Mouse (Mus musculus) neural tube, embryonic 12.5 days (tissue): ENCODE results near the gene Psmd7. TPM values are rescaled to one million over a fixed set of nuclear protein-coding genes. Genes with fewer than 3 reads are reported as not detected.
"Not testable (repeated sequence)": the region's sequence is repeated elsewhere in the genome, so short reads cannot be mapped to it uniquely, and the experiment has no call there.

ENCODE experiments used
- ATAC-seq: fragments of 200-750 bp; cut with Nextera tagmentation; 2 replicates; pipeline ENCODE4 v1.8.0; 2017; ENCODE audit warnings: low read depth, mild to moderate bottlenecking, moderate TSS enrichment, moderate library complexity; ENCODE audit not compliant: low FRiP score
- H3K27ac ChIP-seq: fragments of 300-500 bp; sonication (generic); 2 replicates; pipeline ENCODE4 v1.5.1; 2016
- H3K27me3 ChIP-seq: fragments of 300-500 bp; sonication (generic); replicated peaks from 2 replicates; pipeline ENCODE4 v1.6.1; 2016; ENCODE audit warnings: mild to moderate bottlenecking
- H3K36me3 ChIP-seq: fragments of 300-500 bp; sonication (generic); 2 replicates; pipeline ENCODE4 v1.6.1; 2016; ENCODE audit warnings: mild to moderate bottlenecking
- H3K4me1 ChIP-seq: fragments of 300-500 bp; sonication (generic); 2 replicates; pipeline ENCODE4 v1.6.1; 2016
- H3K4me2 ChIP-seq: fragments of 300-500 bp; sonication (generic); replicated peaks from 2 replicates; pipeline ENCODE4 v1.6.1; 2016; ENCODE audit warnings: mild to moderate bottlenecking
- H3K4me3 ChIP-seq: fragments of 300-500 bp; sonication (generic); 2 replicates; pipeline ENCODE4 v1.5.1; 2016
- H3K9ac ChIP-seq: fragments of 300-500 bp; sonication (generic); 2 replicates; pipeline ENCODE4 v1.6.1; 2016; ENCODE audit warnings: mild to moderate bottlenecking
- H3K9me3 ChIP-seq: fragments of 300-500 bp; sonication (generic); 2 replicates; pipeline ENCODE4 v1.6.1; 2016; ENCODE audit warnings: mild to moderate bottlenecking
- WGBS: fragments of 180-500 bp; shearing (Covaris S2); methylation state at CpG from one replicate; pipeline ENCODE4 v1.1.7; 2016; 5-methylcytosine and 5-hydroxymethylcytosine counted together
- polyA plus RNA-seq: library from polyadenylated mRNA; unstranded; fragments of >200 nt; fragmentation: Nextera tagmentation; extraction: Ambion mirVana; gene quantifications from 2 replicates; pipeline ENCODE4 v1.2.1, GENCODE M21; 2016

The Psmd7 gene
- polyA plus RNA-seq = 287 and 293 TPM in 2 replicates

- peak within 1 kb of the TSS; percentile 85 for H3K4me2 ChIP-seq
- 2% methylated on average over 65 of the region's 65 CpGs for WGBS
- H3K4me1 ChIP-seq = peaks cover 14% of the 10 kb centered on the region
- peak within 1 kb of the TSS; percentile 75; the same call in 1 of the 2 replicates for H3K27ac ChIP-seq
- H3K36me3 ChIP-seq = peaks cover 31% of the 10 kb centered on the region
- peak; percentile 95 for ATAC-seq
- peak within 1 kb of the TSS; percentile 90 for H3K9ac ChIP-seq
- H3K4me3 ChIP-seq = peak within 1 kb of the TSS; percentile 96
- no peaks in the 10 kb centered on the region for H3K9me3 ChIP-seq
- no peaks in the 10 kb centered on the region for H3K27me3 ChIP-seq
Measured at GRCm38 (mm10) chr8:107587995-107588780, at the start of gene Psmd7. Gene Psmd7 (minus strand): TSS chr8:107588464.

- Histone ChIP-seq H3K4me2 (no peak overlapping the region), H3K36me3 (no peaks in the 10 kb centered on the region), H3K4me3 (no peak overlapping the region), H3K9ac (no peak overlapping the region), H3K27me3 (no peaks in the 10 kb centered on the region), H3K4me1 (peaks cover 6% of the 10 kb centered on the region; the same call in 1 of the 2 replicates), H3K27ac (no peak overlapping the region), H3K9me3 (no peaks in the 10 kb centered on the region)
- ATAC-seq = no peak
- 95% methylated on average over 2 of the region's 2 CpGs for WGBS
Measured at GRCm38 (mm10) chr8:107633734-107634133, 45.5 kb upstream of the Psmd7 start.

- H3K4me3 ChIP-seq = no peak overlapping the region
- ATAC-seq = no peak
- H3K27ac ChIP-seq = no peak overlapping the region; the same call in 1 of the 2 replicates
- no peak overlapping the region for H3K9ac ChIP-seq
- no peaks in the 10 kb centered on the region for H3K9me3 ChIP-seq
- no peaks in the 10 kb centered on the region for H3K27me3 ChIP-seq
- no peak overlapping the region for H3K4me2 ChIP-seq
- 54% methylated on average over 11 of the region's 11 CpGs for WGBS
- H3K36me3 ChIP-seq = no peaks in the 10 kb centered on the region
- H3K4me1 ChIP-seq = peaks cover 6% of the 10 kb centered on the region; the same call in 1 of the 2 replicates
Measured at GRCm38 (mm10) chr8:107629701-107630100, 41.4 kb upstream of the Psmd7 start.

- WGBS = 69% methylated on average over 8 of the region's 8 CpGs
- H3K4me2 ChIP-seq = no peak overlapping the region
- H3K27me3 ChIP-seq = no peaks in the 10 kb centered on the region
- H3K4me3 ChIP-seq = no peak overlapping the region
- H3K4me1 ChIP-seq = peaks cover 6% of the 10 kb centered on the region; the same call in 1 of the 2 replicates
- ATAC-seq = no peak
- no peak overlapping the region for H3K9ac ChIP-seq
- H3K27ac ChIP-seq = no peak overlapping the region
- no peaks in the 10 kb centered on the region for H3K9me3 ChIP-seq
- no peaks in the 10 kb centered on the region for H3K36me3 ChIP-seq
Measured at GRCm38 (mm10) chr8:107628501-107629149, 40.4 kb upstream of the Psmd7 start.

- no peak for ATAC-seq
- H3K9ac ChIP-seq = no peak overlapping the region
- H3K27ac ChIP-seq = no peak overlapping the region
- H3K9me3 ChIP-seq = no peaks in the 10 kb centered on the region
- no peaks in the 10 kb centered on the region for H3K27me3 ChIP-seq
- no peaks in the 10 kb centered on the region for H3K36me3 ChIP-seq
- H3K4me2 ChIP-seq = no peak overlapping the region
- WGBS = 88% methylated on average over 9 of the region's 9 CpGs
- peaks cover 6% of the 10 kb centered on the region; the same call in 1 of the 2 replicates for H3K4me1 ChIP-seq
- no peak overlapping the region for H3K4me3 ChIP-seq
Measured at GRCm38 (mm10) chr8:107627881-107628280, 39.6 kb upstream of the Psmd7 start.

- H3K27me3 ChIP-seq, H3K4me3 ChIP-seq, H3K9ac ChIP-seq, H3K4me2 ChIP-seq, H3K27ac ChIP-seq, ATAC-seq, H3K36me3 ChIP-seq, H3K4me1 ChIP-seq, H3K9me3 ChIP-seq: not testable (repeated sequence)
Measured at GRCm38 (mm10) chr8:107624301-107624700, 36.0 kb upstream of the Psmd7 start.

- no peak overlapping the region for H3K4me2 ChIP-seq
- no peak overlapping the region for H3K9ac ChIP-seq
- no peak overlapping the region for H3K27ac ChIP-seq
- no peaks in the 10 kb centered on the region for H3K36me3 ChIP-seq
- no peak for ATAC-seq
- H3K27me3 ChIP-seq = no peaks in the 10 kb centered on the region
- whole genome bisulfite sequencing = 92% methylated on average over 10 of the region's 10 CpGs
- no peaks in the 10 kb centered on the region for H3K4me1 ChIP-seq
- no peak overlapping the region for H3K4me3 ChIP-seq
- no peaks in the 10 kb centered on the region for H3K9me3 ChIP-seq
Measured at GRCm38 (mm10) chr8:107621930-107622623, 33.8 kb upstream of the Psmd7 start.

- no peaks in the 10 kb centered on the region for H3K4me1 ChIP-seq
- no peak for ATAC-seq
- H3K4me2 ChIP-seq = no peak overlapping the region
- H3K4me3 ChIP-seq = no peak overlapping the region
- H3K27ac ChIP-seq = no peak overlapping the region
- H3K9me3 ChIP-seq = no peaks in the 10 kb centered on the region
- H3K36me3 ChIP-seq = no peaks in the 10 kb centered on the region
- no peak overlapping the region for H3K9ac ChIP-seq
- no peaks in the 10 kb centered on the region for H3K27me3 ChIP-seq
- WGBS = 64% methylated on average over 3 of the region's 3 CpGs
Measured at GRCm38 (mm10) chr8:107621136-107621535, 32.9 kb upstream of the Psmd7 start.

GRCm38 (mm10) chr8:107618499-107618898, 30.2 kb upstream of the Psmd7 start:
- Histone ChIP-seq H3K27ac (no peak overlapping the region), H3K36me3 (no peaks in the 10 kb centered on the region), H3K9me3 (no peaks in the 10 kb centered on the region), H3K4me1 (no peaks in the 10 kb centered on the region), H3K4me2 (no peak overlapping the region), H3K4me3 (no peak overlapping the region), H3K9ac (no peak overlapping the region), H3K27me3 (no peaks in the 10 kb centered on the region)
- WGBS = 91% methylated on average over 10 of the region's 10 CpGs
- no peak for ATAC-seq

GRCm38 (mm10) chr8:107613411-107613810, 25.1 kb upstream of the Psmd7 start:
- H3K4me1 ChIP-seq = peaks cover 6% of the 10 kb centered on the region; the same call in 1 of the 2 replicates
- no peaks in the 10 kb centered on the region for H3K36me3 ChIP-seq
- H3K9me3 ChIP-seq = no peaks in the 10 kb centered on the region
- WGBS = 93% methylated on average over 6 of the region's 6 CpGs
- no peak overlapping the region for H3K4me3 ChIP-seq
- no peak overlapping the region for H3K9ac ChIP-seq
- no peak overlapping the region for H3K4me2 ChIP-seq
- no peak overlapping the region for H3K27ac ChIP-seq
- no peak for ATAC-seq
- no peaks in the 10 kb centered on the region for H3K27me3 ChIP-seq

GRCm38 (mm10) chr8:107610845-107611244, 22.6 kb upstream of the Psmd7 start:
- H3K4me1 ChIP-seq = peaks cover 11% of the 10 kb centered on the region
- no peaks in the 10 kb centered on the region for H3K36me3 ChIP-seq
- H3K27me3 ChIP-seq = no peaks in the 10 kb centered on the region
- H3K27ac ChIP-seq = no peak overlapping the region
- no peaks in the 10 kb centered on the region for H3K9me3 ChIP-seq
- no peak overlapping the region for H3K9ac ChIP-seq
- H3K4me3 ChIP-seq = no peak overlapping the region
- H3K4me2 ChIP-seq = 0 out of 2 replicates have a peak overlapping the region, but pooled peaks have one; percentile 18
- ATAC-seq = no peak
- WGBS = 27% methylated on average over 11 of the region's 11 CpGs

- Histone ChIP-seq H3K27ac (no peak overlapping the region), H3K27me3 (no peaks in the 10 kb centered on the region)
Measured at GRCm38 (mm10) chr8:107608751-107609150, 20.5 kb upstream of the Psmd7 start.

More at GRCm38 (mm10) chr8:107608751-107609150, 20.5 kb upstream of the Psmd7 start:
- ATAC-seq = no peak
- 7% methylated on average over 7 of the region's 7 CpGs for WGBS
- H3K9ac ChIP-seq = no peak overlapping the region
- peak overlapping the region; percentile 10; the same call in 1 of the 2 replicates for H3K4me2 ChIP-seq
- H3K9me3 ChIP-seq = no peaks in the 10 kb centered on the region
- peaks cover 11% of the 10 kb centered on the region for H3K4me1 ChIP-seq
- no peak overlapping the region for H3K4me3 ChIP-seq
- H3K36me3 ChIP-seq = no peaks in the 10 kb centered on the region
